Mouse (Mus musculus): ENCODE data around the gene Samd7.

Samd7 gene

GRCm38 (mm10) chr3:30765311-30766027, 19.4 kb downstream of the Samd7 start:
- no peak for DNase-seq

GRCm38 (mm10) chr3:30766177-30766576, 20.1 kb downstream of the Samd7 start:
- no peak for DNase-seq

- peak; percentile 30 for DNase-seq
These were observed 21.2 kb downstream of the Samd7 start for GRCm38 (mm10) chr3:30767271-30767670.

- no peak for DNase-seq
These were observed 23.8 kb downstream of the Samd7 start for GRCm38 (mm10) chr3:30769755-30770515.

- DNase-seq = no peak
These were observed 25.5 kb downstream of the Samd7 start for GRCm38 (mm10) chr3:30771560-30771959.

- DNase-seq = no peak
These were observed 26.5 kb downstream of the Samd7 start for GRCm38 (mm10) chr3:30772631-30773030.

GRCm38 (mm10) chr3:30774677-30775076, 28.6 kb downstream of the Samd7 start:
- DNase-seq = no peak

- no peak for DNase-seq
These were observed 31.9 kb downstream of the Samd7 start for GRCm38 (mm10) chr3:30777984-30778383.

- no peak for DNase-seq
These were observed 42.4 kb downstream of the Samd7 start for GRCm38 (mm10) chr3:30788531-30788930.

- DNase-seq = peak; percentile 92
These were observed 46.8 kb downstream of the Samd7 start, which contains the start of gene Sec62 for GRCm38 (mm10) chr3:30792737-30793402. TSS of gene Sec62 (plus strand) at chr3:30792875.

- peak; percentile 22 for DNase-seq
These were observed 47.5 kb downstream of the Samd7 start for GRCm38 (mm10) chr3:30793403-30794221.

- no peak for DNase-seq
These were observed 56.1 kb downstream of the Samd7 start for GRCm38 (mm10) chr3:30802171-30802570.

- no peak for DNase-seq
These were observed 66.8 kb downstream of the Samd7 start for GRCm38 (mm10) chr3:30812881-30813280.

Measured in layer of hippocampus, adult 9-11 months (tissue).